Mouse (Mus musculus) kidney, postnatal 0 days (tissue): ENCODE data around the gene Rpl14. TPM values are rescaled to one million over a fixed set of nuclear protein-coding genes. Genes with fewer than 3 reads are reported as not detected.

Source experiments
- ATAC-seq: fragments of 200-750 bp; cut with Nextera tagmentation; replicated peaks from 2 replicates; pipeline ENCODE4 v1.8.0; 2017; ENCODE audit warnings: low read depth, moderate number of reproducible peaks, moderate TSS enrichment, moderate library complexity; ENCODE audit not compliant: low FRiP score
- DNase-seq: peaks from one replicate; pipeline ENCODE4 v3.0.0-alpha.2; 2016; ENCODE audit warnings: low spot score
- H3K27ac ChIP-seq: fragments of 300-500 bp; sonication (generic); 2 replicates; pipeline ENCODE4 v1.5.1; 2014; ENCODE audit warnings: mild to moderate bottlenecking
- H3K27me3 ChIP-seq: fragments of 300-500 bp; sonication (generic); 2 replicates; pipeline ENCODE4 v1.6.1; 2014; ENCODE audit warnings: low read length, mixed read lengths; ENCODE audit not compliant: insufficient read depth
- H3K36me3 ChIP-seq: fragments of 300-500 bp; sonication (generic); 2 replicates; pipeline ENCODE4 v1.6.1; 2014; ENCODE audit warnings: low read length, mixed read lengths; ENCODE audit not compliant: insufficient read depth
- H3K4me1 ChIP-seq: fragments of 300-500 bp; sonication (generic); replicated peaks from 2 replicates; pipeline ENCODE4 v1.6.1; 2014; ENCODE audit warnings: antibody characterized with exemption, low read length, mixed read lengths; ENCODE audit not compliant: insufficient read depth
- H3K4me2 ChIP-seq: fragments of 300-500 bp; sonication (generic); 2 replicates; pipeline ENCODE4 v1.6.1; 2014; ENCODE audit warnings: mild to moderate bottlenecking, low read length, moderate library complexity, mixed read lengths
- H3K4me3 ChIP-seq: fragments of 300-500 bp; sonication (generic); replicated peaks from 2 replicates; pipeline ENCODE4 v1.5.1; 2014; ENCODE audit warnings: low read depth, low read length
- H3K9ac ChIP-seq: fragments of 300-500 bp; sonication (generic); 2 replicates; pipeline ENCODE4 v1.6.1; 2014; ENCODE audit warnings: low read depth, low read length
- H3K9me3 ChIP-seq: fragments of 300-500 bp; sonication (generic); replicated peaks from 2 replicates; pipeline ENCODE4 v1.6.1; 2016; ENCODE audit warnings: low read length, inconsistent platforms, mixed read lengths
- CTCF ChIP-seq: IDR thresholded peaks from 2 replicates; pipeline ENCODE4 v1.5.1; 2016; ENCODE audit warnings: antibody characterized with exemption, low read depth, mild to moderate bottlenecking, moderate library complexity
- WGBS: fragments of 180-500 bp; shearing (Covaris S2); extraction: QIAGEN DNeasy Blood & Tissue Kit; methylation state at CpG from one replicate; pipeline ENCODE4 v1.1.7; 2014; 5-methylcytosine and 5-hydroxymethylcytosine counted together
- polyA plus RNA-seq: library from polyadenylated mRNA; unstranded; fragments of >200 nt; fragmentation: Nextera tagmentation; extraction: Ambion mirVana; gene quantifications from 2 replicates; pipeline ENCODE4 v1.2.1, GENCODE M21; 2015

Rpl14 gene
- polyA plus RNA-seq, 1 experiment from 2014 or later, result 953 TPM

DNA sequence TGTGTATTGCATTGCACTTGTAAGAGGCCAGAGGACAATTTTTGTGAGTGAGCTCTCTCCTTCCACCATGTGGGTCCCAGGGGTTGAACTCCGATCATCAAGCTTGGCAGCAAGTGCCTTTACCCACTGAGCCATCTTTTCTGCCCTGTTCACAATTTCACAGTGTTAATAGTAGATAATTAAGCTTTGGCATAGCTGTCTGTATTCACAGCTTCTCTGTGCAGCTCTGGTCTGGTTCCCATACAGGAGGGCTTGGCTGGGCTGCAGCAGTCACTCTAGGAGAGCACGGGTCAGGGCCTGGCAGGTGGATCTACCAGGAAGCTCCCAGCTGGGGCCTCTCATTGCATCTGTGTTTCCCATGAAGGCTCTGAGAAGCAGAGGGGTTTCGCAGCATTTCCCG, 24.1 kb downstream of the Rpl14 start:
- no peak overlapping the region for H3K4me3 ChIP-seq
- H3K9ac ChIP-seq, result no peak overlapping the region
- 62% methylated on average over 4 of the region's 4 CpGs for WGBS
- TF ChIP-seq CTCF, result no peak
- no peak overlapping the region for H3K27ac ChIP-seq
- H3K4me2 ChIP-seq, result no peak overlapping the region
- ATAC-seq, result no peak
- no peaks in the 10 kb centered on the region for H3K9me3 ChIP-seq
- no peaks in the 10 kb centered on the region; the same call in 1 of the 2 replicates for H3K4me1 ChIP-seq
- no peak for DNase-seq
- H3K27me3 ChIP-seq, result no peaks in the 10 kb centered on the region
- H3K36me3 ChIP-seq, result no peaks in the 10 kb centered on the region

DNA sequence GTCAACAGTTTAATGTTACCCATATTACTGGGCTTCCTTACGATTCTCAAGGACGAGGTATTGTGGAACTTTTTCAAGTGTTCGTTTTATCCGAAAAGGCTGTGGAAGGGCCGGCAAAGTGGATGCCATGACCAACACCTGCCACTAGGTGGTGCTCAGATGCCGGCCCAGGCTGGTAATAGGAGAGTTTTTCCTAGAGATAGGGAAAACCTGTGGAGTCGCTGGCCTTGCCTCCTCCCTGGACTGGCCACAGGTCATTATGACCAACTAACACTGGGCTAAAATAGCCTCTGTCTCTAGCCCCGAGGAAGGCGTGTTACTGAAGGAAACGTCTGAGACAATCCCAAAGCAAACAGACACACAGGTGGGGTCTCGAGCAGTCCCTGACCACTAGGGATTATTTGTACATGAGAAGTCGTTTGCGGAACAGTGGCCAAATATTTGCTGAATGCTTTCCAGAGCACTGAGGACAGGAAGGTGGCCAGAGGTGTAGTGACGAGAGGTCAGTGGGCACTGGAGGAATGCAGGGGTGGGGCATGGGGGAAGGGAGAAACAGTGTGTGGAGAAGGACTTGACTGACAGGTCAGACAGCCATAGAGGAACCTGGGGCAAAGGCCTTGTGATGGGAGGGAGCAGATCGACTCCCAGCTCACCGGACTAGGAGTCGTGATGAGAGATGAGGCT, 30.4 kb downstream of the Rpl14 start:
- ATAC-seq, result peak; percentile 71
- H3K9me3 ChIP-seq, result no peaks in the 10 kb centered on the region
- WGBS, result 16% methylated on average over 17 of the region's 17 CpGs
- H3K4me1 ChIP-seq, result no peaks in the 10 kb centered on the region; the same call in 1 of the 2 replicates
- H3K4me3 ChIP-seq, result no peak overlapping the region
- peak; percentile 97 for TF ChIP-seq CTCF
- H3K4me2 ChIP-seq, result no peak overlapping the region
- no peaks in the 10 kb centered on the region for H3K27me3 ChIP-seq
- no peak overlapping the region for H3K27ac ChIP-seq
- H3K36me3 ChIP-seq, result no peaks in the 10 kb centered on the region
- no peak overlapping the region for H3K9ac ChIP-seq
- peak; percentile 86 for DNase-seq

DNA sequence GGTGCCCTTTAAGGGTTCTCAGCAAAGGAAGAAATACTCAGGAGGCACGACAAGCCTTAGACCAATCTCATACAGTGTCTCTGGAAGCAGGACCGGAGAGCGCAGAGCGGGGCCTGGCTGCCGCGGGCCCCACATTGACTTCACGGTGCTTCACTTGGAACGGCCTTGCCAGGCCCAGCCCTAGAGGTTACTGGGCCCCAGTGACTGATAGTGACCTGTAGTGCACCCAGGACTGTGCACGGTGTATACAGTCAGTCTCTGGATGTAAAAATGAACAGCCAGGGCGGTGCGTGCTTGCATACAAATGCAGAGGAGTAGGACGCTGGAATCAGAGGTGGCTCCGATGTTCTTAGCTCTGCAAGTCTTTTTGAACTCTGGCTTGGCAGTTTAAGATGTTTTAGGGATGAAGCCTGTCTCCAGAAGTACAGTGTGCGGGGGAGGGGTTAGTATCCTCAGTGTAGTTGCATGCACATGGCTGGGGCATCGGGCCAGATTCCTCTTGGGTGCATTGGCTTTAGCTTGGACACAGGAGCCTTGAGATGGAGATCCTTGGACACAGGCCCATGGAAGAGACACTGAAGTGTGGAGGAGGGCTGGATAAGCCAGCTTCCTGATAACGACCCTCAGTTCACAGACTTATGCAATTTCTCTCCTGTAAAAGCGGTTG, 31.1 kb downstream of the Rpl14 start:
- DNase-seq, result no peak
- Histone ChIP-seq H3K4me2 (peak overlapping the region; percentile 18; the same call in 1 of the 2 replicates), H3K4me1 (no peaks in the 10 kb centered on the region; the same call in 1 of the 2 replicates), H3K27ac (no peak overlapping the region), H3K4me3 (no peak overlapping the region), H3K9me3 (no peaks in the 10 kb centered on the region), H3K9ac (no peak overlapping the region), H3K36me3 (no peaks in the 10 kb centered on the region), H3K27me3 (no peaks in the 10 kb centered on the region)
- no peak for TF ChIP-seq CTCF
- WGBS, result 49% methylated on average over 17 of the region's 17 CpGs
- peak; percentile 55 for ATAC-seq

DNA sequence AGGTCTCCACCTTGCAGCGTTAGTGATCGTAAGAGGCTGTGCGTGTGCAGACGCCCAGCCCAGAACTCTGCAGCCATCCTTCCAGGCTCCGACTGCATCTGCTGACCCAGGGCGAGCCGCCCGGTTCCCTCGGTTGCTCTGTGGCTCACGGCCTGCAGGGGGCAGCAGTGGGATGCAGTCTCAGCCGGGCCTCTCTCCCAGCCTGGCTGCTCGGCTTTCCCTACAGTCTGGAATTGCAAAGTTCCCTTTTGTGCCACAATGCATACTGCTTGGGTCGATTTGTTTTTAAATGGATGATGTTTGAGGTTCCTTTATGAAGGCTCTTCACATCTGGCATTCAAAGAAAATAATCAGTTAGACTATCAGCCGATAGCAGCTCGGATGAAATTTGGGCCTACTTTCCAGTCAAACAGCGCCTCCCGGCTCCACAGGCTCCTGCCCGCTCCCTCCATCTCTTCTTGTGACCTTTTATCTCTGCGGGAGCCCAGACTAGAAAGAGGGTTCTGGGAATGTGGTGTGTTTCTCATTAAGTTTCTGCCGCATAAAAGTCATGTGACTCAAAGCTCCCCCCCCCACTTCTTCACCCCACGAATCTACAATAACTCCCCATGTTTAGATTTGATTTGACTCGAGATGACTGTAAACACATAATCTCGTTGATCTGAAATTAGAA, 31.7 kb downstream of the Rpl14 start:
- H3K4me3 ChIP-seq, result no peak overlapping the region
- 7% methylated on average over 23 of the region's 23 CpGs for WGBS
- no peak overlapping the region for H3K27ac ChIP-seq
- peak; percentile 99 for TF ChIP-seq CTCF
- no peaks in the 10 kb centered on the region; the same call in 1 of the 2 replicates for H3K9me3 ChIP-seq
- no peak overlapping the region for H3K9ac ChIP-seq
- ATAC-seq (peak; percentile 69), DNase-seq (peak; percentile 92)
- H3K27me3 ChIP-seq, result no peaks in the 10 kb centered on the region
- H3K4me1 ChIP-seq, result no peaks in the 10 kb centered on the region; the same call in 1 of the 2 replicates
- H3K36me3 ChIP-seq, result 0 out of 2 replicates have a peak, but pooled peaks cover 3% of the 10 kb centered on the region
- H3K4me2 ChIP-seq, result peak overlapping the region; percentile 18

DNA sequence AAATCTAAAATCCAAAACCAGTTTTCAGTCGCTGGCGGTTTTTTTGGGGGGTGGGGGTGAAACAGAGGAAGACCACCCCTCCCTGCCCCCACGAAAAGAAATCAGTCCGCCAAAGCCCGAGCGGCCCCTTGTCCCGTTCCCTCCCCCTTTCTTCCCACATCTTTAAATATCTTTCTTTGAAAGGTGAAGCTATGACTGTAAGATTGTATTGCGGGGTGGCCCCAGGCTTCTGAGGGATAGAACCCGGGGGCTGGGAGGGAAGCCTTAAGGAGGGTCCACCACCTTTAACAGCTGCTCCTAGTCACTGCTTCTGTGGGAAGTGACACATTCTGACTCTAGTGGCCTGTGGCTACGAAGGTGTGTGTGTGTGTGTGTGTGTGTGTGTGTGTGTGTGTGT, 32.3 kb downstream of the Rpl14 start:
- Histone ChIP-seq H3K4me1 (no peaks in the 10 kb centered on the region; the same call in 1 of the 2 replicates), H3K4me3 (no peak overlapping the region), H3K9ac (no peak overlapping the region), H3K36me3 (0 out of 2 replicates have a peak, but pooled peaks cover 3% of the 10 kb centered on the region), H3K27me3 (no peaks in the 10 kb centered on the region), H3K27ac (no peak overlapping the region), H3K4me2 (peak overlapping the region; percentile 18; the same call in 1 of the 2 replicates), H3K9me3 (no peaks in the 10 kb centered on the region; the same call in 1 of the 2 replicates)
- TF ChIP-seq CTCF, result no peak
- DNase-seq (no peak), ATAC-seq (no peak)
- 33% methylated on average over 10 of the region's 10 CpGs for WGBS

GRCm38 (mm10) chr9:120603956-120604355, 32.7 kb downstream of the Rpl14 start:
- whole genome bisulfite sequencing, result 28% methylated on average over 12 of the region's 12 CpGs
- Histone ChIP-seq H3K9me3 (no peaks in the 10 kb centered on the region; the same call in 1 of the 2 replicates), H3K9ac (no peak overlapping the region), H3K4me3 (no peak overlapping the region), H3K4me1 (no peaks in the 10 kb centered on the region; the same call in 1 of the 2 replicates), H3K27ac (no peak overlapping the region), H3K27me3 (no peaks in the 10 kb centered on the region), H3K36me3 (0 out of 2 replicates have a peak, but pooled peaks cover 3% of the 10 kb centered on the region), H3K4me2 (no peak overlapping the region)
- DNase-seq, result no peak
- no peak for TF ChIP-seq CTCF
- no peak for ATAC-seq
